Mouse (Mus musculus) cerebellum, adult 18-20 months (tissue): ENCODE data around the gene Fgfr2.

ENCODE experiments used
- DNase-seq, 2 experiments: peaks; one replicate each; pipeline ENCODE4 v3.0.0; 2021

The Fgfr2 gene

GRCm38 (mm10) chr7:130978545-130978944 is 2144.6 kb downstream of the Fgfr2 start:
- no peak for DNase-seq

GRCm38 (mm10) chr7:130977794-130978521 is 2145.2 kb downstream of the Fgfr2 start:
- DNase-seq, result peak; percentile 74 to 84

- no peak for DNase-seq
Measured at GRCm38 (mm10) chr7:130976305-130976935, 2146.7 kb downstream of the Fgfr2 start.

GRCm38 (mm10) chr7:130972767-130973166 is 2150.4 kb downstream of the Fgfr2 start:
- DNase-seq, result no peak

- DNase-seq, result no peak
Measured at GRCm38 (mm10) chr7:130969507-130969906, 2153.6 kb downstream of the Fgfr2 start.

- DNase-seq, result no peak
Measured at GRCm38 (mm10) chr7:130969076-130969475, 2154.1 kb downstream of the Fgfr2 start.

- DNase-seq, result peak; percentile 29 to 32
Measured at GRCm38 (mm10) chr7:130968537-130968936, 2154.6 kb downstream of the Fgfr2 start.

- DNase-seq, result no peak
Measured at GRCm38 (mm10) chr7:130967901-130968300, 2155.2 kb downstream of the Fgfr2 start.

- no peak for DNase-seq
Measured at GRCm38 (mm10) chr7:130966876-130967275, 2156.3 kb downstream of the Fgfr2 start.

GRCm38 (mm10) chr7:130966451-130966850 is 2156.7 kb downstream of the Fgfr2 start:
- DNase-seq, result no peak

- DNase-seq, result peak; percentile 47 to 66
Measured at GRCm38 (mm10) chr7:130965909-130966365, 2157.2 kb downstream of the Fgfr2 start.

- DNase-seq, result no peak
Measured at GRCm38 (mm10) chr7:130965396-130965795, 2157.8 kb downstream of the Fgfr2 start.

- DNase-seq, result peak; percentile 63 to 67
Measured at GRCm38 (mm10) chr7:130964686-130965085, 2158.5 kb downstream of the Fgfr2 start.

- no peak for DNase-seq
Measured at GRCm38 (mm10) chr7:130961429-130961828, 2161.7 kb downstream of the Fgfr2 start.

GRCm38 (mm10) chr7:130959868-130960267 is 2163.3 kb downstream of the Fgfr2 start:
- peak in 1 of 2 experiments; percentile 22 for DNase-seq

GRCm38 (mm10) chr7:130958551-130958950 is 2164.6 kb downstream of the Fgfr2 start:
- DNase-seq, result no peak

- peak; percentile 53 to 59 for DNase-seq
Measured at GRCm38 (mm10) chr7:130954177-130954601, 2169.0 kb downstream of the Fgfr2 start.

- no peak for DNase-seq
Measured at GRCm38 (mm10) chr7:130953376-130953775, 2169.8 kb downstream of the Fgfr2 start.

GRCm38 (mm10) chr7:130951004-130951403 is 2172.1 kb downstream of the Fgfr2 start:
- DNase-seq, result no peak

- DNase-seq, result no peak
Measured at GRCm38 (mm10) chr7:130950482-130950881, 2172.7 kb downstream of the Fgfr2 start.

GRCm38 (mm10) chr7:130949331-130949751 is 2173.8 kb downstream of the Fgfr2 start:
- DNase-seq, result peak; percentile 55 to 66

- DNase-seq, result no peak
Measured at GRCm38 (mm10) chr7:130948563-130949208, 2174.5 kb downstream of the Fgfr2 start.

- no peak for DNase-seq
Measured at GRCm38 (mm10) chr7:130946303-130946702, 2176.8 kb downstream of the Fgfr2 start.

GRCm38 (mm10) chr7:130945730-130946129 is 2177.4 kb downstream of the Fgfr2 start:
- no peak for DNase-seq
